Mouse (Mus musculus): ENCODE measurements around the gene Pon2.

- TF ChIP-seq CHD2 (IDR thresholded peaks at IDR 0.05; ENCODE audit: low read depth, low read length) (no peak), ZNF384 (IDR thresholded peaks at IDR 0.05; ENCODE audit: low read depth, low read length) (no peak), HCFC1 (IDR thresholded peaks at IDR 0.05; ENCODE audit: borderline replicate concordance, insufficient read depth, low read length) (no peak)
Observed at GRCm38 (mm10) chr6:5296067-5296466, 2.2 kb downstream of the Pon2 start.

Data from ES-E14 (cell line).